Mouse (Mus musculus) T-helper 17 cell (primary cell): Measurements from ENCODE around the gene Ccnj.

Experiments used
- in situ Hi-C, 2 experiments: fragments of 300-600 bp; cut with MboI, MseI; formaldehyde crosslinking; loops; 1 replicate in 1 of 2; 2 replicates in 1 of 2; pipeline ENCODE4 v1.15.1; 2025; ENCODE audit warnings: high pct_unique_total_duplicates in 2 of 2

The Ccnj gene

GRCm38 (mm10) chr19:40830703-40831415 is at the start of gene Ccnj:
Gene Ccnj, plus strand, starts transcription at chr19:40831279.
- in situ Hi-C loops, result no loop called here

GRCm38 (mm10) chr19:40788004-40788714 is 42.9 kb upstream of the Ccnj start:
- in situ Hi-C loops, result no loop called here

GRCm38 (mm10) chr19:40788715-40789084 is 42.4 kb upstream of the Ccnj start:
- in situ Hi-C loops, result no loop called here

GRCm38 (mm10) chr19:40805176-40805737 is 25.8 kb upstream of the Ccnj start:
- in situ Hi-C loops, result no loop called here

- in situ Hi-C loops, result no loop called here
Observed at GRCm38 (mm10) chr19:40809858-40810257, 21.2 kb upstream of the Ccnj start.

GRCm38 (mm10) chr19:40811840-40812239 is 19.2 kb upstream of the Ccnj start:
- in situ Hi-C loops, result no loop called here

GRCm38 (mm10) chr19:40812778-40813177 is 18.3 kb upstream of the Ccnj start:
- in situ Hi-C loops, result no loop called here

- in situ Hi-C loops, result no loop called here
Observed at GRCm38 (mm10) chr19:40813385-40813784, 17.7 kb upstream of the Ccnj start.

GRCm38 (mm10) chr19:40815645-40816183 is 15.4 kb upstream of the Ccnj start:
- in situ Hi-C loops, result no loop called here

GRCm38 (mm10) chr19:40817901-40818532 is 13.1 kb upstream of the Ccnj start:
- in situ Hi-C loops, result no loop called here

GRCm38 (mm10) chr19:40818764-40819163 is 12.3 kb upstream of the Ccnj start:
- in situ Hi-C loops, result no loop called here

GRCm38 (mm10) chr19:40821306-40821825 is 9.7 kb upstream of the Ccnj start:
- in situ Hi-C loops, result no loop called here

- in situ Hi-C loops, result no loop called here
Observed at GRCm38 (mm10) chr19:40825636-40826035, 5.4 kb upstream of the Ccnj start.

- in situ Hi-C loops, result no loop called here
Observed at GRCm38 (mm10) chr19:40826735-40827134, 4.3 kb upstream of the Ccnj start.

GRCm38 (mm10) chr19:40830198-40830597 is 881 bp upstream of the Ccnj start:
- in situ Hi-C loops, result no loop called here

- in situ Hi-C loops, result no loop called here
Observed at GRCm38 (mm10) chr19:40831416-40832201, 530 bp downstream of the Ccnj start.

- in situ Hi-C loops, result no loop called here
Observed at GRCm38 (mm10) chr19:40832361-40832760, 1.3 kb downstream of the Ccnj start.

- in situ Hi-C loops, result no loop called here
Observed at GRCm38 (mm10) chr19:40834436-40834835, 3.4 kb downstream of the Ccnj start.

GRCm38 (mm10) chr19:40838205-40838604 is 7.1 kb downstream of the Ccnj start:
- in situ Hi-C loops, result no loop called here

- in situ Hi-C loops, result no loop called here
Observed at GRCm38 (mm10) chr19:40840303-40840702, 9.2 kb downstream of the Ccnj start.

- in situ Hi-C loops, result no loop called here
Observed at GRCm38 (mm10) chr19:40841083-40841482, 10.0 kb downstream of the Ccnj start.
